Comparison of ENCODE assay signal across 19 mouse cellular contexts in genomic region chr12:56693411-56694098, GRCm38 (mm10). TPM values are rescaled to one million over a fixed set of nuclear protein-coding genes. Genes with fewer than 3 reads are reported as not detected.
"Had no signal": no experiment of that assay in that cellular context is flagged by ENCODE, and none has a peak within 500 bp of the region (broad histone marks: within the 10 kb centered on the region; RNA-seq: fewer than 3 reads in every experiment).

No protein-coding gene starts in this region.

- H3K9me3 ChIP-seq: intestine, embryonic 15.5 days; liver, embryonic 12.5 days; midbrain, embryonic 10.5 days; stomach, embryonic 15.5 days had no signal

- H3K4me2 ChIP-seq: intestine, embryonic 15.5 days; liver, embryonic 12.5 days; lung, embryonic 14.5 days; stomach, embryonic 15.5 days had no signal

- H3K36me3 ChIP-seq: intestine, embryonic 15.5 days; liver, embryonic 12.5 days; midbrain, embryonic 10.5 days; stomach, embryonic 15.5 days had no signal

- DNase-seq: kidney, adult 18-20 months; kidney, postnatal 10 days; lung, embryonic 14.5 days; lung, postnatal 10 days; lung, postnatal 4 days; right cerebral cortex, postnatal 14 days; thymus, postnatal 4 days had no signal

- H3K9ac ChIP-seq: intestine, embryonic 15.5 days; liver, embryonic 12.5 days; lung, embryonic 14.5 days; stomach, embryonic 15.5 days had no signal

- H3K4me3 ChIP-seq: intestine, embryonic 15.5 days; liver, embryonic 12.5 days; midbrain, embryonic 10.5 days; stomach, embryonic 15.5 days had no signal

- H3K27ac ChIP-seq: intestine, embryonic 15.5 days; liver, embryonic 12.5 days; midbrain, embryonic 10.5 days; stomach, embryonic 15.5 days had no signal

- ATAC-seq: intestine, embryonic 15.5 days; liver, embryonic 12.5 days; midbrain, embryonic 16.5 days had no signal

RNA-seq across cellular contexts. Expression of gene Pax9, which starts 2.0 kb away (rescaled TPM):
- total RNA-seq: layer of hippocampus, adult 8-10 months; layer of hippocampus, postnatal 14 days; left cerebral cortex, adult 18-20 months; left cerebral cortex, postnatal 10 days; megakaryocyte, adult 5-6 weeks had no signal
- polyA plus RNA-seq: intestine, embryonic 15.5 days; large intestine, adult 2 months; midbrain, embryonic 16.5 days; spleen, adult 2 months had no signal
